Mouse (Mus musculus) hindbrain, embryonic 10.5 days (tissue): ENCODE measurements around the gene Sypl. TPM values are rescaled to one million over a fixed set of nuclear protein-coding genes. Genes with fewer than 3 reads are reported as not detected.
A peak's percentile ranks its signal among the peaks of the same experiment; 100 is the strongest.

Experiments
- DNase-seq: peaks from one replicate; pipeline ENCODE4 v3.0.0-alpha.2; 2017; ENCODE audit warnings: low spot score
- H3K27ac ChIP-seq: fragments of 300-500 bp; sonication (generic); 2 replicates; pipeline ENCODE4 v1.5.1; 2016; ENCODE audit warnings: mild to moderate bottlenecking, moderate library complexity
- H3K27me3 ChIP-seq: fragments of 300-500 bp; sonication (generic); 2 replicates; pipeline ENCODE4 v1.6.1; 2016; ENCODE audit warnings: mild to moderate bottlenecking; ENCODE audit not compliant: poor library complexity, insufficient read depth, severe bottlenecking
- H3K36me3 ChIP-seq: fragments of 300-500 bp; sonication (generic); 2 replicates; pipeline ENCODE4 v1.6.1; 2016; ENCODE audit warnings: mild to moderate bottlenecking, moderate library complexity
- H3K4me1 ChIP-seq: fragments of 300-500 bp; sonication (generic); replicated peaks from 2 replicates; pipeline ENCODE4 v1.6.1; 2016; ENCODE audit warnings: mild to moderate bottlenecking
- H3K4me3 ChIP-seq: fragments of 300-500 bp; sonication (generic); 2 replicates; pipeline ENCODE4 v1.5.1; 2016; ENCODE audit warnings: mild to moderate bottlenecking, moderate library complexity
- H3K9me3 ChIP-seq: fragments of 300-500 bp; sonication (generic); 2 replicates; pipeline ENCODE4 v1.6.1; 2016; ENCODE audit warnings: mild to moderate bottlenecking, moderate library complexity
- WGBS: fragments of 180-500 bp; shearing (Covaris S2); methylation state at CpG from one replicate; pipeline ENCODE4 v1.1.7; 2016; 5-methylcytosine and 5-hydroxymethylcytosine counted together
- polyA plus RNA-seq: library from polyadenylated mRNA; unstranded; fragments of >200 nt; fragmentation: Nextera tagmentation; extraction: Ambion mirVana; gene quantifications from 2 replicates; pipeline ENCODE4 v1.2.1, GENCODE M21; 2016

The Sypl gene
- polyA plus RNA-seq, 1 experiment from 2014 or later: 40.9 TPM

DNA sequence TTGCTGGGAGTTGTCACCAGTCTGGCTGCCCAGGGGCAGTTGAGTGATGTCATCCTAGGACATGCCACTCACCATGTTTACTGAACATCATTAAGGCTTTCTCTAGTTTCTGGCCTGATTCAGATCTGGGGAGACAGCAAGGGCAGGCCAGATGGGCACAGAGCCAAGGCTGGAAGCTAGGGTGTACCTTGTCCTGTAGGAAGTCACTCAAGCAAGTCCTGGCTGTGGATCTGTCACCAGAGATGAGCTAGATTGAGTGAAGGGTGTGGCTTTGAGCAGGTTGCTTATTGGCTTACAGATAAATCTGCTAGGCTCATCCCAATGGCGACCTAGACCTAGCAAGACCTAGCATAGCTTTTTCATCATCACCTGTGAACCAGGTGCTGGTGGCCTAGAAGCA, 61.4 kb downstream of the Sypl start:
- WGBS: 92% methylated on average over 1 of the region's 1 CpGs
- no peak overlapping the region for H3K27ac ChIP-seq

GRCm38 (mm10) chr12:33016824-33017705, 63.4 kb downstream of the Sypl start:
- no peak overlapping the region for H3K27ac ChIP-seq
- no peak overlapping the region for H3K4me3 ChIP-seq
- no peaks in the 10 kb centered on the region for H3K36me3 ChIP-seq
- 81% methylated on average over 7 of the region's 7 CpGs for WGBS
- DNase-seq: no peak
- no peaks in the 10 kb centered on the region for H3K27me3 ChIP-seq
- H3K4me1 ChIP-seq: no peaks in the 10 kb centered on the region
- H3K9me3 ChIP-seq: no peaks in the 10 kb centered on the region

More for the DNA sequence above, 61.4 kb downstream of the Sypl start:
- Histone ChIP-seq H3K4me1 (no peaks in the 10 kb centered on the region), H3K27me3 (no peaks in the 10 kb centered on the region), H3K36me3 (no peaks in the 10 kb centered on the region), H3K9me3 (no peaks in the 10 kb centered on the region), H3K4me3 (no peak overlapping the region)
- DNase-seq: no peak

- no peak overlapping the region for H3K27ac ChIP-seq
- DNase-seq: no peak
- WGBS: 77% methylated on average over 4 of the region's 4 CpGs
Observed at GRCm38 (mm10) chr12:33018601-33019000, 64.9 kb downstream of the Sypl start.

DNA sequence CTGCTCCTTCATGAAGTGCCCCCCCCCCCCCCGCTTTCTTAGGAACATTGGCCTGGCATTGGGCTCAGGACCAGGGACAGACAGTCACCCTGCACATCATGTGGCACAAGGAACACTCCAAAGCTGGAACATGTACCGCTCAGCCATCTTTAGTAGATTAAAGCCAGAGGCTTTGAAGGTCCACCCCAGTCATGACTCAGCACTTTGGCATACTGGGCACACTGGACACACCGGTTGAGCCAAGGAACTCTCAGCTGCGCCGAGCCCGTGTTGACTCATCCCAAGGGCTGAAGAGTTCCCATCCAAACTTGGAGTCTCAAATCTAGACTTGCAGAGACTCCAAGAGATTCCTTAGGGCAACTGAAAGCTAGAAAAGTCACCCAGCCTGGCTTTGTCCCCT, 66.3 kb downstream of the Sypl start:
- DNase-seq: no peak
- H3K27me3 ChIP-seq: no peaks in the 10 kb centered on the region
- H3K36me3 ChIP-seq: no peaks in the 10 kb centered on the region
- H3K9me3 ChIP-seq: 0 out of 2 replicates have a peak, but pooled peaks cover 4% of the 10 kb centered on the region
- H3K27ac ChIP-seq: no peak overlapping the region
- H3K4me3 ChIP-seq: no peak overlapping the region
- no peaks in the 10 kb centered on the region for H3K4me1 ChIP-seq
- 90% methylated on average over 6 of the region's 6 CpGs for WGBS

More at GRCm38 (mm10) chr12:33018601-33019000, 64.9 kb downstream of the Sypl start:
- Histone ChIP-seq H3K27me3 (no peaks in the 10 kb centered on the region), H3K4me1 (no peaks in the 10 kb centered on the region), H3K36me3 (no peaks in the 10 kb centered on the region), H3K9me3 (0 out of 2 replicates have a peak, but pooled peaks cover 4% of the 10 kb centered on the region), H3K4me3 (no peak overlapping the region)

DNA sequence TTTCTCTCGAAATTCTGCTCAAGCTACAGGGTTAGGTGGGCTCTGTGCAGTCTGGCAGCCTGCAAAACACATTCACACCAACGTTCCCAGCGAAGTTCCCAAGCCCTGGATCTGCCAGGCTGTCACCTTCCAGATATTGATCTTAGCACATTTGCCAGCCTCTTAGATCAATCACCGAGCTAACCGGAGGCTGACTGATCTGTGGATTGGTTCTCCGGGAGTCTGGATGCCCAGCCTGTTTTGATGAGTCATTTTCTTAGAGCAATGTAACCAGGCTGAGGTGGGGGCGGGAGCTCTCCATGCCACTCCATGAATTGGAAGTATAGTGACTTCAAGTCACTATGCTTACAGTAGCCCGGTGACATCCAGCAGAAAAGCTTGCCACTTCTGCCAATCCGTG, 67.4 kb downstream of the Sypl start:
- 90% methylated on average over 9 of the region's 9 CpGs for WGBS
- Histone ChIP-seq H3K9me3 (0 out of 2 replicates have a peak, but pooled peaks cover 4% of the 10 kb centered on the region), H3K27me3 (no peaks in the 10 kb centered on the region; the same call in 1 of the 2 replicates), H3K27ac (no peak overlapping the region), H3K36me3 (no peaks in the 10 kb centered on the region), H3K4me3 (no peak overlapping the region), H3K4me1 (no peaks in the 10 kb centered on the region)
- DNase-seq: no peak

GRCm38 (mm10) chr12:33021751-33022150, 68.1 kb downstream of the Sypl start:
- no peak overlapping the region for H3K27ac ChIP-seq
- no peaks in the 10 kb centered on the region for H3K36me3 ChIP-seq
- DNase-seq: no peak
- H3K9me3 ChIP-seq: 0 out of 2 replicates have a peak, but pooled peaks cover 4% of the 10 kb centered on the region
- no peaks in the 10 kb centered on the region; the same call in 1 of the 2 replicates for H3K27me3 ChIP-seq
- no peaks in the 10 kb centered on the region for H3K4me1 ChIP-seq
- no peak overlapping the region for H3K4me3 ChIP-seq
- 93% methylated on average over 4 of the region's 4 CpGs for WGBS

- Histone ChIP-seq H3K4me1 (peaks cover 18% of the 10 kb centered on the region), H3K4me3 (no peak overlapping the region), H3K9me3 (0 out of 2 replicates have a peak, but pooled peaks cover 4% of the 10 kb centered on the region), H3K27me3 (peaks cover 20% of the 10 kb centered on the region), H3K27ac (no peak overlapping the region), H3K36me3 (no peaks in the 10 kb centered on the region)
- WGBS: 83% methylated on average over 6 of the region's 6 CpGs
- DNase-seq: no peak
Observed at GRCm38 (mm10) chr12:33024524-33024923, 70.8 kb downstream of the Sypl start.

GRCm38 (mm10) chr12:33027093-33027492, 73.4 kb downstream of the Sypl start:
- 5% methylated on average over 10 of the region's 10 CpGs for WGBS
- Histone ChIP-seq H3K36me3 (no peaks in the 10 kb centered on the region), H3K27ac (peak overlapping the region; percentile 71), H3K9me3 (0 out of 2 replicates have a peak, but pooled peaks cover 4% of the 10 kb centered on the region), H3K4me3 (no peak overlapping the region), H3K27me3 (peaks cover 29% of the 10 kb centered on the region), H3K4me1 (peaks cover 18% of the 10 kb centered on the region)
- peak; percentile 78 for DNase-seq

DNA sequence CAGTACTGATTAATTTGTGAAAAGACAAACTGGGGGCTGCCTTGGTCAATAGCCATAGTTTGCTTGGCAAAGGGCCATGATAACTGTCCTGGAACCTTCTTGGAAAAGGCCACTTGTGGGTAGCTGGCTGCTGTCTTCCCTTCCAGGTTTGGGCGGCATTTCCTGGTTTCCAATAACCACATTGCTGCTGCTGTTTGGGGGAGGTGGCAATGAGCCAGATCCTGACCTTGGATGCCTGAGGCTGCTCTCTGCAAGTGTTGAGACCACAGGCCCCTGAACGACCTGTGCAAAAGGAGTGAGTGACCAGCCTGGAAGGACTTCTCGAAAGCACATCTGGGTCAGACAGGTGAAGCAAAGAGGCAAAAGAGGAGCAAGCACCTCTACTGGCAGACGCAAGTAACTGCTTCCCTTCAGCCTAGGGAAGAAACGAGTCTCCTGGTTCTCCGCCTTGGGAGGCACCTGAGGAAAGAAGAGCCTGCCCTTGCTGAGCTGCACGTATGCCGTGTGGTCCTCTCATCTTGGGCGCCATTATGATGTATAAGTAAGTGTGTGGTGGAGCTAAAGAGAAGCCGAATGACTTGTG, 74.5 kb downstream of the Sypl start:
- Histone ChIP-seq H3K9me3 (no peaks in the 10 kb centered on the region), H3K4me3 (no peak overlapping the region), H3K27ac (peak overlapping the region; percentile 54; the same call in 1 of the 2 replicates), H3K4me1 (peaks cover 18% of the 10 kb centered on the region), H3K27me3 (peaks cover 29% of the 10 kb centered on the region), H3K36me3 (no peaks in the 10 kb centered on the region)
- WGBS: 50% methylated on average over 10 of the region's 10 CpGs
- DNase-seq: no peak

- peak; percentile 22 for DNase-seq
- Histone ChIP-seq H3K9me3 (no peaks in the 10 kb centered on the region), H3K27me3 (peaks cover 34% of the 10 kb centered on the region), H3K36me3 (no peaks in the 10 kb centered on the region), H3K27ac (peak overlapping the region; percentile 54; the same call in 1 of the 2 replicates), H3K4me3 (no peak overlapping the region), H3K4me1 (peaks cover 18% of the 10 kb centered on the region)
- WGBS: 50% methylated on average over 13 of the region's 13 CpGs
Observed at GRCm38 (mm10) chr12:33028708-33029107, 75.0 kb downstream of the Sypl start.

Other genes with a start within 250 kb of the Sypl start
- gene Nampt, start 134.3 kb upstream of the Sypl start, polyA plus RNA-seq: 26.6 and 35.8 TPM in 2 replicates
- gene Cdhr3, start 139.0 kb downstream of the Sypl start, polyA plus RNA-seq: 0.05 and 0.27 TPM in 2 replicates
- 11.2 and 12.7 TPM in 2 replicates for gene Atxn7l1, start 193.8 kb downstream of the Sypl start, polyA plus RNA-seq